Mouse (Mus musculus) thymus, postnatal 0 days (tissue): ENCODE measurements around the gene Gak. TPM values are rescaled to one million over a fixed set of nuclear protein-coding genes. Genes with fewer than 3 reads are reported as not detected.
A peak's percentile ranks its signal among the peaks of the same experiment; 100 is the strongest.

ENCODE experiments used
- DNase-seq: peaks from one replicate; pipeline ENCODE4 v3.0.0-alpha.2; 2015; ENCODE audit warnings: low spot score
- polyA plus RNA-seq: library from polyadenylated mRNA; unstranded; fragments of >200 nt; fragmentation: Nextera tagmentation; extraction: Ambion mirVana; gene quantifications from 2 replicates; pipeline ENCODE4 v1.2.1, GENCODE M21; 2015

The Gak gene
- polyA plus RNA-seq = 44.6 and 50.1 TPM in 2 replicates

DNA sequence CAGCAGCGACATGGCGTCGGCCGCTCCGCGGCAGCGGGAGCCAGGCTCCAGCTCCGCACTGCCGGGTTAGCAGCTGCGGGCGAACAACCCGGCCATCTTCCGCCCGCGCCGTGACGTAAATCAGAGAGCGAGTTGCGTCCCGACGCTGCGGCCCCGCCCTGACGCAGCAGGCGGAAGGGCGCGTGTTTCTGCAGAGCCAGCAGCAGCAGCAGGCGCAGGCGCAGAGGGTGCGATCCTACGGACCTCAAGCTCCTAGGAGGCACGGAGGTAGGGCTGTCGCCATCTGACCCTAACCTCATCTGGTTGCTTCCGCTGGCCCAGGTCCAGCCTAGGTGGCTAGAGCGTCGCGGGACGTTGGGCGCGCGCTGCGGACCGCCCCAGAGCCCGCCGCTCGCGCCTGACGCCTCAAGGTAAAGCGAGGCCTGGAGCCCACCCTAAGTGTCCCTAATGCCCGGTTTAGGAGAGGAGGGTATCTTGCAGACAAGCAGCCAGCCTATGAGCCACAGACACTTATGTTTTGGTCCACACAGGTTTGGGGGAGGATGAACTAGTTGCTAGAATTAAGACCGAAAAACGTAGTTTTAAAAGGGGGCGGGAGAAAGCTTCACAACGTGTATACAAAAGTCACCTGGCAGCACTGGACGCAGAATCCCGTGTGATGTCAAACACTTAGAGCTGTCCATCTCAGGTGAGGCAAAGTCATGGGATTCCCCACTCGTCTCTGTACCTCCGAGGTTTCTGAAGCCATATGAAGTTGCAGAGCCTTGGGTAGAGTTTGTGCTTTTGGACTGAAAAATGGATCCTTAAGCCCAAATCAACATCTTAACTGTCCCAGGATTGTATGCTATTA is at the start of gene Gak, which contains the start of gene Tmem175:
Gak (minus strand) TSS at position 122 of the 850 bp plus-strand sequence.
Tmem175 (plus strand) TSS at position 137 of the 850 bp plus-strand sequence.
- DNase-seq = peak; percentile 97

DNA sequence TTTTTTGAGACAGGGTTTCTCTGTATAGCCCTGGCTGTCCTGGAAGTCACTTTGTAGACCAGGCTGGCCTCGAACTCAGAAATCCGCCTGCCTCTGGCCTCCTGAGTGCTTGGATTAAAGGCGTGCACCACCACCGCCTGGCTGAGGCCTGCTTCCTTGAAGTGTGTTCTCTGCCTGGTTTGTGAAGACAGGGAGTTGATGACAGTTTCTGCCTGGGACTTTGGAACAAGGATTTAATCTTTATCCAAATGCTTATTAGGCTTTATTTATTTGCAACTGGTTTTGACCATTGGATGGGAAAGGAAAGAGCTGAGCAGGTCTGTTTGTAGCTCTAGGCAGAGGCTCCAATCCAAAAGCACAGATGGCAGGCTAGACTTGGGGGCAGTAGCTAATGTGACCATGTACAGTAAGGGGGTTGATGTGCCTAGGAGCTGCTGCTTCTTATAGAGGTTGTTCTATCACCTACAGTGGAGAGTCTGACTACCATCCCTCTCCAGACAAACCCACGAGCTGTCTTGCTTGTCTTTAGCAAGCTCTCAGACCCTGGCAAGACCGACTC is 48.8 kb upstream of the Gak start:
- DNase-seq = no peak

DNA sequence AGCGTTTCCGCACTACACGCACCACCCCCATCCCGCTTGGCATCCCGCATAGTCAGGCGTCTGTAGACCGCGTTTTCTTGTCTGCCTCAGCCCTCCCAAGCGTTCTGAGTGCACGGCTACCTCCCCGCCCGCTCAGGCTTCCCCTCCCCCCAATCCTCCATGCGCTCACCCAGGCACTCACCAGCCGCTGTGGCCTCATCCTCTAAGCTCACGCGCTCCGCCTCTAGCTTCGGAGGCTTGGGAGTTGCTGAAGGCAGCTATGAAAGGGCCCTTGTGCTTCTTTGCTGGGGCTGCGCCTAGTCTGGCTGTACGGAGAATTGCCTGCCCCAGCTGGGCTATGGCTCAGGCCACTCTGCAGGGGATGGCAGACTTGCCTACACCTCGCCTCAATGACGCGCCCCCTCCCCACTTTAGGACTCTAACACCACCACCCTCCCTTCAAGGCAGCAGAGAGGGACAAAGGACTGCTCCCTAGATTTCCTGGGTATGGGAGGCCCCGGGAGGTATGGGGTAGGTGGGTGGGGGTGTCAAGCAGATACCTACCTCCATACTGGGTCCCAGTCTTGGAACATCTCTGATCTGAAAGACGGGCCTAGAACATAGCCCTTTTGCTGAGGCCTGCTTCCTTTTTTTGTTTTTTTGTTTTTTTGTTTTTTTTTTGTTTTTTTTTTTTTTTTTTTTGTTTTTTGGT is 48.2 kb upstream of the Gak start:
- DNase-seq = no peak

DNA sequence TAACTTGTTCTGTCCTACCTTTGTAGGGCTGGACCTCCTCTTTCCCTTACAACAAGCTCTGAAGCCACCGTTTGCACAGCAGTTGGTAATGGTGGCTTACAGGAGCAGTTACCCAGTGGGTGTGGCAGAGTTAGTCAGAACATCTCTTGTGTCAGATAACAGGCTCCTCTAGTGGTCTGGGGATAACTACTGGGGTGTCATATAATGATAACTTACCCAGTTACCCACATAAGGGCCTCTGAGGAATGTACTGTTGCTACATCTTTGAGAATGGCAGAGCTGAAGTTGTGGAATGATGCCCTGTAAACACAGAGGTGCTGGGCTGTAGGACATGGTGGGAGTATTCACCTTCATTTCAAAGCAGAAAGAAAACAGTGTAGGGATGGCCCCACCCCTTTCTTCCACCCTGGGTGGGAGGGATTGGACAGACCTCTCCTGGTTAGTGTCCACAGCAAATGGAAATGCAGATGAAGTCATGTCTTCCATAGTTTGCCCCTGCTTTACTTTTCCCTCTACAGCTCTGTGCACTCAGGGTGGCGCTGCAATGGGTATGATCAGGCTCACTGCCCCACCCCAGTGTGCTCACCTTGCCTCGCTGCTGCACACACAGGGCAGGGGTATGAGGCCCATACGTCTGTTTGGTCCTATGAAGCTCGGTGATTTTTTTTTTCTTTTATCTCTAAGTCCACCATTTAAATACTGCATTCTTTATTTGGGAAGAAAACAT is 47.4 kb upstream of the Gak start:
- DNase-seq = no peak

DNA sequence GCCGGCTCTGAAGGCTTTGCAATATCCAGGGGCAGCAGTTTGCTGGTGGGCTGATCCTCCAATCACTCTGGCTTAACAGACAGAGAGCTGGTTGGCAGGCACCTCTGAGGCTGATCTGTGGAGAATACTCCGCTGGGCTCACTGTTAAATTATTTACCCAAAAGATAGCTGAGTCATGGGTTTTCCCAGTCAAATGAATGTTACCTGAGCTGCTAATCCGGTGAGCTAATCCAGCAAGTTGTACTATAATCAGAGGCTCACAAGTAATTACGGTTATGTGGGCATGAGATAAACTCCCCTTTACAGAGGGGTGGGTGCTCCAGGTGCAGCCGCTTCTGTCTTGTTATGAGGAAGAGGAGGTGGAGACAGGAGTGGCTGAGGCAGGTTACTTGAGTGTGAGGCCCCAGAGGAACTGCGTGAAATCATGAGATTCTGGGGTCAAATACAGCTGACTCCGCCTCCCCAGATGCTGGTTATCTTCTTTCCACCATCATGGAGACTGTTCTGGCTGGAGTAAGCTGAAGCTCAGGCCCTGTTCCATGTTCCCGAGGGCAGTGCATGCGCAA is 45.8 kb upstream of the Gak start, which contains the start of gene Slc26a1:
Slc26a1 (minus strand) TSS at position 319 of the 566 bp plus-strand sequence.
- no peak for DNase-seq

DNA sequence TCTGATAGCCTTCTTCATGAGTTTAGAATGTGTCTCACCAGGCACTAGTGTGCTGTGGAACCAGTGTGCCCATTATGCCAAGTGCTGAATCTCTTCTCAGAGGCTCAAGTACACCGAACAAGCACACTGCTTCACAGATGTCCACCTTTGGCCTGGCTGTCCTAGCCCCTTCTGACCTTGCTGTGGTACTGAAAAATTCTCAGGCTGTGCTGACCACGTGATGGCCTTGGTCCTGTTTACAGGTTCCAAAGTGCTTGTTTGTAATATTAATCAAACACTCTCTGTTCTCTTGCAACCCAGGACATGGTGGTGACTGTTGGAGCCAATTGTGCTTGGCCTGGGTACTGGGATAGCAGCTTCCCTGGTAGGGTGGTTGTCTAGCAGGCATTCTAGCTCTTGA is 45.1 kb upstream of the Gak start:
- DNase-seq = no peak

DNA sequence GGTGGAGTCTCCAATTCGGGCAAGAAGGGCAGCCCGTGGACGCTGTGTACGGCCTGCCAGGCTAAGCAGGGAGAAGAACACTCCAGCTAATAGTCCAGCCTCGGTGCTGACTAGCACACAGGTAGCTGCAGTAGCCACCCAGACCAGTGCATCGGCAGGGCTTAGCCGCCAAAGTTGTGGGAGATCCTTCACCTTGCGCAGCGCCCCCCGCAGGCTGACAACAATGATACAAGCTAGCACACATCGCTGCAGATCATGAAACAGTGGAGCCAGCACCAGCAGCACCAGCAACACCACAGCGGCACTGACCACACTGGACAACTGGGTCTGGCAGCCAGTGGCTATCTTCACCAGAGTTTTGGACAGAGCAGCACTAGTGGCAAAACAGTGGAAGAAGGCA is 42.2 kb upstream of the Gak start:
- DNase-seq = no peak

DNA sequence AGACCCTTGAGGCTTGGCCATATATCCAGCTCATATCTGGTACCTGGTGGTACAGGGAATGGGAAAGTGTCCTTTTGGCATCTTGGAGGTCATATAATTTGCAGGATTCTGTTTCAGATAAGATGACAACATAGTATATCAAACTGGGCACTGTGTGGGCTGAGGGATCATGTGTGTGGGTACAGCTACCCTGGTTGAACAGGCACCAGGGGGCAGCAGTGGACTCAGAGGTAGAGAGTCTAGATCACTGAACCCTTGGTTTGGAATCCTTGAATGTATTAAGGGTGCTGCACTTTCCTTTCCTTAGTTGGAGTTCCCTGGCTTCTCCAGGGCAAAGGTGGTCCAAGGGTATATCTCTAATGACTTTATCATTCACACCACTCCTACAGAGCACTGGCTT is 41.2 kb upstream of the Gak start:
- DNase-seq = peak; percentile 55

DNA sequence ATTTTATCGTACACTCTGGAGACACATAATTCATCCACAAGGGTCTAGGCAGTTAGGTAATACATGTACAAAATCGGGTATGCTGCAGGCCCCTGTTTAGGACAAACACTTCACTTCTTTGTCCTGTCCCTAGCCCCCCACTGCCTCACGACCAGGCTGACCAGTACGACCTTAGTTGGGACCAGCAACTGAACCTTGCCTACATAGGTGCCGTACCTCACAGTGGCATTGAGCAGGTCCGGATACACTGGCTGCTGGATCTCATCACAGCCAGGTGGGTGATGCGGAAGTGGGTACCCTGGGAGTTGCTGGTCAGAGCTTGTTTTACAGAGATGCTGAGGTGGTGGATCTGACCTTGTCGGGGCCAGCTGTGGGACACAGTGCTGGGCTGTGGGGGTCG is 40.4 kb upstream of the Gak start:
- no peak for DNase-seq

DNA sequence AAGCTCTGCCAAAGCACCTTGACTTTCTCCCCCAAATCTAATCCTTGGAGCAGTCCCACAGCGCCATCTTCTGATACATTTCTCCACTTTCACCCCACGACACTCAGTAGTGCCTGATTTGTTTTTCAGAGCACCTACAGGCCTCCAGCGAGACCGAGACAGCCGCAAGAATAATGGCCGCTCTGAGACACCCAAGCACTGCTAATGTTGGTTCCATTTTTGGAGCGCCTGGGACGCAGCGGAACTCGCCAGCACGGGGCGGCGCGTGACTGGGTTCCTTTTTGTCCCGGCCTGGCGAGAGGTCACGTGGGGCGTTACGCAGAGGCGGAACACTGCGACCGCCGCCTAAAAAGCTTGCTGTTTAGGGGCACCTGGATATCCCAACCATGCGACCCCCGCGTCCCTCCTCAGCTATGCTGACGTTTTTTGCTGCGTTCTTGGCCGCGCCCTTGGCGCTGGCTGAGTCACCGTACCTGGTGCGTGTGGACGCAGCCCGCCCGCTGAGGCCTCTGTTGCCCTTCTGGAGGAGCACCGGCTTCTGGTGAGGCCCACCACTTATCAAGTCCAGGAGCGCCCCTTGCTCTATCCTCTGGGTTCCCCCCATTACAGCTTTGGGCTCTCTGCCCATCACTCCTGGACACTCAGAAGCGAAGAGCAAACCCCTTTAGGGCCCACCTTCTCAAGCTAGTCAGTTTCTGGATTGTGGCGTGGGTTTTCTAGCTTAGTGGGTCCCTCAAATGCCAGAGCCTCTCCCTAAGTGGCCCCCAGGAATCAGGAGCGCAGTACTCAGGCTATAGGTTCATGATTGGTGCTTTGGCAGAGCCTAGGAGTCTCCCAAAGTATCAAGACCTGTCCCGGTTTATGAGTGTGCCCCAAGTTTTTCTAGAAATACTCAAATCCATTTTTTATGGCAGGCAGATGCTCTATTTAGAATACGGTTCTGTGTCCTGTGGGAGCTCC is 39.7 kb upstream of the Gak start, which contains the start of gene Dgkq:
Dgkq (minus strand) TSS at position 696 of the 960 bp plus-strand sequence.
- peak; percentile 78 for DNase-seq

DNA sequence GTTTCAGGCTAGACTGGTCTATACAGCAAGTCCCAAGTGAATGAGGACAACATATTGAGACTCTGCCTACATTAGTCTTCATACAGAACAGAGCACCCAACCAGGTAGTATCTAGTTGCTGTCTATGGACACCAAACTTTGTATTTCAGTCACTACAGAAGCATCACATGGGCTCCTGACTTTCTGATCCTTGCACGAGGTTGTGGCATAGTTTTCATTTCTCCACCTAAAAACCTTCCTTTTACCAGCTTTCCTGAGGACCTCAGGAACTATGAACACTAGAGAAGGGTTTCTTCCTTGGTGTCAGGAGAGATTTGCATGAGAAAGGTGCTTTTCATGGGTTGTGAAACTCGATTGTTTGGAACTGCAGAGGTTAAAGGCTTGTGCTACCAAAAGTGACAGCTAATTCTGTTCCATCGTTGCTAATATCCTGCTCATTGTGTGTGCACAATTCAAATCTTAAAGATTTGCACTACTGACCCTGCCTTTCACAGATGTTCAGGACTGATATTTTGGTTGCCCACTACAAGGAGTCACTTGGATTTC is 38.9 kb upstream of the Gak start:
- no peak for DNase-seq

DNA sequence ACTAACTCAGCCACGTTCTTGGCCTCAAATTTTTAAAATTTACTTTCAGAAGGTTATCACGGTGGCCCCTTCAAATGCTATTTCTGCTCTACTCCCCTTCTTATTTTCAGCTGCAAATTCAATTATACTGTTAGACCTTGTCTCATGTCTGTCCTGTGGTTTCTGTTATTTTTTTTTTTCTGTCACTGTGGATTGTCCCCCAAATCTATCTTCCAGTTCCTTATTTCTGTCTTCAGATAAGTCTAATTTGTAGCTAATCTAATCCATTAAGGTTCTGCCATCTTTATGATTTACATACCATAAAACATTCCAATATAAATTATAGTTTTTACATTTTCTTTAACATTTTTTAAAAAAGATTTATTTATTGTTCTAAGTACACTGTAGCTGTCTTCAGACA is 37.8 kb upstream of the Gak start:
- no peak for DNase-seq

DNA sequence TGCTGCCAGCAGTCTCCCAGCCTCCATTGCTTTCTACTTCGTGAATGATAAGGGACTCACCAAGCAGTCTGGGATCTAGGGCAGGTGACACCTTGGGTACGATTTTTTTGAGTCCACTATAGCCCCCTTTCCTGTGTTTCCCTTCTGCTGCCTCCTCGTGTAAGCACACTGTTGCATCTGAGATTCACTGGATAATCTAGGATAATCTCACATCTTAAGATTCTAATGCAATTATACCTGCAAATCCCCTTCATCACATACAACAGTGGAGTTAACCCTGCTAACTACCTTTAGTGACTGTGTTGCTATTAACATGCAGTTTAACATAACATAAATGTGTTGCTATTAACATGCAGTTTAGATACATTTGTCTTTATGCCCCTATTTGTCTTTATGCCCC is 35.5 kb upstream of the Gak start:
- no peak for DNase-seq

DNA sequence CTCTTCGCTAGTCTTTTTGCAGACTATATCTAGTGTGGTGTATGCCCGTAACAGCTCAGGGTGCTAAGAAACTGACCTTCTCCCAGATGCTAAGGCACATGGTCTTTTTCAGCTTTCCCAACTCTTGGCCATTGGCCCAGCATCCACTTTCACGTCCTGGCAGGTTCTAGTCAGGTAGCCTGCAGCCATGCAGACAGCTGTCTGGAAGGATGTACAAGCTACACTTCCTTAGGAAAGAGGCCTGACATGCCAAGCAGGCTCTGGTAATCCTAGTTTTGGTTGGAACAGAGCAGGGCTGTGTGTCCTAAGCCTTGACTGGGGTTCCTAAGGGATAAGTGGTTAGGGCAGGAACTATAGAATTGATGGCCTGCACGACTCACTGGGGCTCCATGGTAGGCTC is 33.2 kb upstream of the Gak start:
- no peak for DNase-seq

DNA sequence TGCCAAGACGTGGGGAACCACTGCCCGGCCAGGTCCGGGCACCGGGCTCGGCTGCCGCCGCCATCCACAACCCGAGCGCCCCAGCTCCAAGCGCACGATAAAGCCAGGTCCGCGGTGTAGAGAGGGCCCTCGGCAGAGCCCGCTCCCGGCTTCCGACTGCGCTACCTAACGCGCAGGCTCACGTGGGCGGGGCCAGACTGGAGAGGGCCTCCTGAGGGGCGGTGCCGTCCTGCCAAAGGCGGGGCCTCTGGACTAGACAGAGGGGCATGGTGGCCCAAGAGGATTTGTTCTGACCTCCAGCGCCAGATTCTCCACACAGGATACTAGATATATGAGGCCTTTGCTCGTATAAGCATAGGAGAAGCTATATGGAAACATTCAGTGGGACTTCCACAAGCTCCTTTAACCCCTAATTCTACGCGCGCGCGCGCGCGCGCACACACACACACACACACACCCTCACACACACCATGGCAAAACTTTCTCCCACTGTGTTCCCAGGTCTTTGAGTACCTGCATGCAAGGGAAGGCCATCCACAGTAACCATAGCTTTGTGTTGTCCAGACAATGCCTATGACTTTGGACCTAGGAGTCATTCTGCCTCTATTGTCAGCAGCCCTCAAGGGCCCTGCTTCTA is 31.2 kb upstream of the Gak start:
- DNase-seq = peak; percentile 86

DNA sequence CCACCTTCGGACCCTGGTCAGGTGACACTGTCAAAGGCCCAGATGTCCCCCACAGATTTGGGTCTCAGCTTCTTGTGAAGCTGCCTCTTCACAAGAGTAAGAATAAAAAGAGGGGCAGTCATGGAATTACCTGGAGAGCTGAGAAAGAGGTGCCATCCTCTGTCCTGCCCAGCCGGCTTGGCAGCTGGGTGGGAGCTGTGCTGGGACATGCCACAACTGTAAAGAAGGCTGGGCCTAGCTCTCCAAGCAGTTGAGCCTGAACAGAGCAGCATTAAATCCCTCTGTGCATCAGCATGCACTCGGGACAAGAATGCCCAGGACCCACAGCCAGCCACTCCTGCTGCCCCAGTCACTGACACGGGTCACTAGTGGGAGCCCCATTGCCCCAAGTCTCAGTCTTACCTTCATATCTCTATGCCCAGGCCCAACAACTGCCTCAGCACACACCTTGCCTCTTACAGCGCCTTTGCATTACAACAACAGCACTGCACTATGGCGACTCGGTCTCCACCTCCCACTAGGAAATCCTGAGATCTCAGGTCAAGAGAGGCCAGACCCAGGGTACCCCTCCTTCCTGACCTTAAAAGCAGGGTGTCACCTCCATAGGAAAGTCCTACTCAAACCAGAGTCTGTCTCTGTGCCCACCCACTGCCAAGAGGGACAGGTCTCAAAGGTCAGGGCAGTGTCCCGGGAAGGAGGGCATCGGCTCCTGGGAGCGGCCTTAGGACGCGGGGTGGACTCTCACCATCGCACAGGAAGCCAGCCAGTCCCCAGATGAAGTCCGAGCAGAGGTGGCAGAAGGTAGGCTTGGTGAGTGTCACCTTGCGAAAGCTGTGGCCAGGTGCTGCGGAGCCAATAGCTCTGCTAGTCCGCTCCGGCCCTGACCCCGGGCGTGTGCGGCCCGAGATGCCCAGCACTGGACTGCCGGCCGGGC is 30.4 kb upstream of the Gak start, which contains the start of gene Idua:
Idua (plus strand) TSS at position 634 of the 934 bp plus-strand sequence.
- DNase-seq = no peak

DNA sequence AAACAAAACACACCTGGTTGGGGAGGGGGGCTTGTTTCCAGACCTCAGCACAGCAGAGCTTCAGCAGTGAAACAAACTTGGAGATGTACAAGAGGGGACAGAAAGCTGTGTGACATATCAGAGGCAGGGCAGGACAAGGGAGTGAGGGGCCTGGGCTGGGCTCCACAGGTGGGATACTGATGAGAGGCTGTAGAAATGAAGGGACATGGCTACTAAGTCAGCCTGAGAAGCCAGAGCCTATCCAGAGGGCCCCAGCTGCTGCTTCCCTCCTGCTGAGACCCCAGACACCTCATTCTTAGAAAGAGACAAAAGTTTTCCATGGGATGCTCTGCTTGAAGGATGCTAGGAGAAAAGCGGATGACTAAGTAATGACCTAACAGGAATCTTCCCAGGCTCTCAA is 29.1 kb upstream of the Gak start:
- DNase-seq = no peak

DNA sequence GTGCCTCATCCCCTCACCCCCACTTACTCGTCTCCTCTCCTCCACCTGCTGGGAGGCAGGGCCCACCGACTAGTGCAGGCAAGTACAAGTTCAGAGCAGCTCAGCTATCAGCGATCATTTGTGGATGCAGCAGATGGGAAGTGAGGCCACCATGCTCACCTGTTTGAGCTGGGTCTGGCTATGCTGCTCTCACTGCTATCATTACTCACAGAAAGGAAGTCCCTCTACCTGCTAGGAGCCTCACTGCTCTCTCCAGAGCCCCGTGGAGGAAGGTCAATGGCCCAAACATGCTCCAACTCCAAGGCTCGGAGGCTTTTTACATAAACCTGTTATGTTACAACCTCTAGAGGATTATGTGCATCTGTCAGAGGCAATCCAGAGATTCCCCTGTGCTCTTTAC is 27.9 kb upstream of the Gak start:
- DNase-seq = no peak
